Mouse (Mus musculus) heart, embryonic 13.5 days (tissue): ENCODE data around the gene Rbm20. TPM values are rescaled to one million over a fixed set of nuclear protein-coding genes. Genes with fewer than 3 reads are reported as not detected.

Experiments
- ATAC-seq: fragments of 200-750 bp; cut with Nextera tagmentation; 2 replicates; pipeline ENCODE4 v1.8.0; 2017; ENCODE audit warnings: moderate TSS enrichment; ENCODE audit not compliant: insufficient number of reproducible peaks, low FRiP score, low TSS enrichment; ENCODE audit errors: extremely low read depth
- H3K27ac ChIP-seq: fragments of 300-500 bp; sonication (generic); replicated peaks from 2 replicates; pipeline ENCODE4 v1.5.1; 2015; ENCODE audit warnings: moderate library complexity, mild to moderate bottlenecking, inconsistent platforms
- H3K27me3 ChIP-seq: fragments of 300-500 bp; sonication (generic); replicated peaks from 2 replicates; pipeline ENCODE4 v1.6.1; 2015; ENCODE audit warnings: mild to moderate bottlenecking, inconsistent platforms
- H3K36me3 ChIP-seq: fragments of 300-500 bp; sonication (generic); 2 replicates; pipeline ENCODE4 v1.6.1; 2015; ENCODE audit warnings: mild to moderate bottlenecking, inconsistent platforms
- H3K4me1 ChIP-seq: fragments of 300-500 bp; sonication (generic); 2 replicates; pipeline ENCODE4 v1.6.1; 2015; ENCODE audit warnings: inconsistent platforms
- H3K4me2 ChIP-seq: fragments of 300-500 bp; sonication (generic); 2 replicates; pipeline ENCODE4 v1.6.1; 2015; ENCODE audit warnings: inconsistent platforms, mild to moderate bottlenecking, moderate library complexity
- H3K4me3 ChIP-seq: fragments of 300-500 bp; sonication (generic); 2 replicates; pipeline ENCODE4 v1.5.1; 2015; ENCODE audit warnings: moderate library complexity, mild to moderate bottlenecking, inconsistent platforms
- H3K9ac ChIP-seq: fragments of 300-500 bp; sonication (generic); 2 replicates; pipeline ENCODE4 v1.6.1; 2015; ENCODE audit warnings: inconsistent platforms, mild to moderate bottlenecking, moderate library complexity
- H3K9me3 ChIP-seq: fragments of 300-500 bp; sonication (generic); 2 replicates; pipeline ENCODE4 v1.6.1; 2016; ENCODE audit warnings: inconsistent platforms
- WGBS: fragments of 180-500 bp; shearing (Covaris S2); methylation state at CpG from one replicate; pipeline ENCODE4 v1.1.7; 2015; ENCODE audit warnings: mixed read lengths; 5-methylcytosine and 5-hydroxymethylcytosine counted together
- polyA plus RNA-seq: library from polyadenylated mRNA; unstranded; fragments of >200 nt; fragmentation: Nextera tagmentation; extraction: Ambion mirVana; gene quantifications from 2 replicates; pipeline ENCODE4 v1.2.1, GENCODE M21; 2015

The Rbm20 gene
- polyA plus RNA-seq, 1 experiment from 2014 or later = 33.1 TPM

DNA sequence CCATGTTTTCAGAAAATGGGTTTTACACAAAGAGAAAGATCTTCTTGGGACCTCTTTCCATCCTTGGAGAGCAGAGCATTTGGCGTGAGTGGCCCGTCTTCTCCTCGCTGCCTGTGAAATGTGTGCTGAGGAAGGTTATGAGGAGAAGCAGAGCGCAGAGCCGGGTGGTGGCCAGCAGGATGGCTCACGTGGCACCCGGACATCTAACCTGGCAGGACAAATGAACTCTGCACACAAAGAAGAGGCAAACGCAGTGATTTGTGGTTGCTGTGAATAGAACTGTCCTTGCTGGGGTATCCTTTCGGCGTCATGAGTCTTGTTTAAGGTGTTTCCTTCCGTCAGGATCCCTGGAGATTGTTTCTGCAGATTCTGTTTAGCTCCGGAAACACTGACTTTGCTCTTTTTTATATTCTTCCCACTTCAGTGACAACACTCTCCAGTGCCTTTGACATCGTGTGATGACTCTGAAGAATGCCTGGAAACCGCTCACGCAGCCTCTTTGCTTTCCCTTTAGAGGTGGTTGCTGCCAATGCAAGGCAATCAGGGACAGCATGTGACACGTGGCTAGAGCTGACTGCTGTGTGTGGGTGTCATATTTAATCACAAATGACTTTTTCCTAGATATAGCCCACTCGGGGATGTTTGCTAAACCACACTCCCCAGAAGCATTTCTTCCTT is 80.5 kb downstream of the Rbm20 start:
- Histone ChIP-seq H3K4me2 (no peak overlapping the region), H3K4me1 (peaks cover 68% of the 10 kb centered on the region), H3K9me3 (0 out of 2 replicates have a peak, but pooled peaks cover 7% of the 10 kb centered on the region), H3K27ac (peak overlapping the region; percentile 43), H3K36me3 (peaks cover 6% of the 10 kb centered on the region), H3K4me3 (no peak overlapping the region), H3K27me3 (no peaks in the 10 kb centered on the region), H3K9ac (no peak overlapping the region)
- no peak for ATAC-seq
- WGBS = 72% methylated on average over 17 of the region's 17 CpGs

DNA sequence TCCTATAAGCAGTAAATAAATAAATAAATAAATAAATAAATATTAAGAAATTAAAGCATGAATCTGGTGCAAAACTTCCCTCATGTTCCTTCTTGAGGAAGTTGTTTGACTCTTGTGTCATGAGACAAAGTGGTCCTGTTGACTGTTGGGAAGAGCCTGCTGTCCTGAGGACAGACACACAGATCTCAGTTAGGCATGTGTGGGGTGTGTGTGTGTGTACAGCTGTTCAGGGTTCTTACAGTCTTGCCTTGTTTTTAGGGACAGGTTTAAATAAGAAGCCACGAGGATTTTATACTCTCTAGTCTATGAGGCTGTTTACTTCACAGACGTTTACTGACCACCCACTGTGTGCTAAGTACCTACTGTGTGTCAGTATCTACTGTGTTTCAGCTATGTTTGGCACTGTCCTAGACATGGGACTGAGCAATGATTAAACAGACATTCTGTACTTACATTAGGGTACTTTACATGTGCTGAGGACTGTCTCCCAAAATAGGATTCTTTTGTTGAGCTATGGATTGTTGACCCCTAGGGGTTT is 81.8 kb downstream of the Rbm20 start:
- H3K4me1 ChIP-seq = peaks cover 56% of the 10 kb centered on the region
- WGBS = 75% methylated on average over 2 of the region's 2 CpGs
- no peak for ATAC-seq

DNA sequence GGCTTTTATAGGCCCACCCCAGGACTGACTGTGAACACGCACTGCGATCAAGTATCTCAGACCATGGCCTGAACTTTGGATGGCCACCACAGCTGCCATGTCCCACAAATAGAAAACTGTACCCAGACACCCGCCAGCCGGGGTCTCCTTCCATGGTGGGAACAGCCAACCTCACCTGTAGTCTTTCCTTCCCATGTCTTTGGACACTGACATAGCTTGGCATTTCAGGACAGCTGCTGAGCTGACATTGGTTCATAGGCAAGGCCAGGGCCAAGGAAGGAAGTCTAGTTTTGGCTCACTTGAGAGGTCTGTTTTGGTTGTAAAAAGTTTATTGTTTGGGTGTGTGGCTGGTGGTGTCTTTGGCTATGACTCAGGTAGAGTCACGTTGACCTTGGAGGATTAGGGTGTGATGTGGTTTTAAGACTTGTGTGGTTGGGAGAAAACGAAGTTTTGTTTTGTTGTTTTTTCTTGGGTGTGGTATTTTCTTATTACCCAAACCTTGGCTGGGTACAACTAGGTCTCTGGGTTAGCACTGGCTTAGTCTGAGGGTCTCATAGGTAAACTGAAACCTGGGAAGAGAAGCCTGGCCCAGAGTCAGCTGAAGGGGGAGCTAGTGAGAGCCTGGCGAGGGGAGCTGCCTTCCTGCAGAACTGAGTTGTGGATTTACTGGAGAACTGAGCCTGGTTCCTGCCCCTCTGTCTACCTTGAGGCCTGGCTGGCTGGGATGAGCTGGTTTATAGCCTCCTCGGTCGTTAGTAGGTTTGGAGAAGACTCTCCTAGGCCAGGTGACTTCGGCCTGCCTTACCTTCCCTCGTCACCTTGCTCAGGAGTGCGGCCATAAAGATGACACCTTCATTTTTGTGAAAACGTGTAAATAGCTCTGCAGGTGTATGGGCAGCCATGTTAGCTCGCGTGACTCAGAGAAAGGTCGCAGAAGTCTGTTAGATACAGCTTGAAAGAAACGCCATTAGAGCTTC is 83.3 kb downstream of the Rbm20 start:
- ATAC-seq = no peak
- peak overlapping the region; percentile 20; the same call in 1 of the 2 replicates for H3K27ac ChIP-seq

More for the DNA sequence above, 81.8 kb downstream of the Rbm20 start:
- Histone ChIP-seq H3K36me3 (peaks cover 6% of the 10 kb centered on the region), H3K4me2 (no peak overlapping the region), H3K9me3 (0 out of 2 replicates have a peak, but pooled peaks cover 7% of the 10 kb centered on the region), H3K27ac (no peak overlapping the region), H3K27me3 (no peaks in the 10 kb centered on the region), H3K4me3 (no peak overlapping the region), H3K9ac (no peak overlapping the region)

DNA sequence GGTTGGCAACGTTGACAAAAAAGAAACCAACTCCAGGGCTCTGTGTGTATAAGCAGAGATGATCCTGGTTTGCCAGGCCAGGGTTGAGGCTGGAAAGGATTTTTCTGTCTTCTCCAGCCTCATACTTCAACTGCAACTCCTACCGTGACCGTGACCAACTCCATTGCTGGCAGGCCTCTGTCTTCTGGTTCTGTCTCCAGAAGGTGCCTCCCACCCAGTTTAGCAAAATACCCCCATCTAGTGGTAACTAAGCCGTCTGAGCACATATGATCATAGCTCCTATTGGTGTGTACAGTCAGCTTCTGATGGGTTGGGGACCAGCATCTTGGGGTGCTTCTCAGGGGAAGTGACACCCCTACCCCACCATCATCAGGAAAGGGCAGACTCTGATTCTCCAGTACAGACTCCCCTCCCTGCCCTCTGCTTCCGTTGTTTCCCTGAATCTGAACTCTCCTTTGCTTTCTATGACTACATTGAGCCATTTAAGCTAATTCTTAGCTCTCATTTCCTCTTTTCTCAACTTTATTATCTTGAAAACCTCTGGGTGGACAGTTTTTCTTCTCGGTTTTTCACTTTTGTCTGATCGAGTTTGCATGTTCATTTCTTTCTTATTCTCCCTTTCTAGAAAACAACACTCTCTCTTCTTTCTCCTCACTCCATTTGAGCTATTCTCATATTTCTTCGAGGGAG is 85.8 kb downstream of the Rbm20 start:
- Histone ChIP-seq H3K9me3 (0 out of 2 replicates have a peak, but pooled peaks cover 6% of the 10 kb centered on the region), H3K27ac (no peak overlapping the region), H3K4me1 (peaks cover 36% of the 10 kb centered on the region), H3K9ac (no peak overlapping the region), H3K4me2 (no peak overlapping the region), H3K36me3 (no peaks in the 10 kb centered on the region), H3K4me3 (no peak overlapping the region), H3K27me3 (no peaks in the 10 kb centered on the region)
- WGBS = 63% methylated on average over 8 of the region's 8 CpGs
- ATAC-seq = no peak

More for the DNA sequence above, 83.3 kb downstream of the Rbm20 start:
- Histone ChIP-seq H3K4me2 (no peak overlapping the region), H3K9me3 (0 out of 2 replicates have a peak, but pooled peaks cover 7% of the 10 kb centered on the region), H3K27me3 (no peaks in the 10 kb centered on the region), H3K4me3 (no peak overlapping the region), H3K9ac (no peak overlapping the region), H3K4me1 (peaks cover 47% of the 10 kb centered on the region), H3K36me3 (peaks cover 6% of the 10 kb centered on the region)
- WGBS = 78% methylated on average over 17 of the region's 17 CpGs

DNA sequence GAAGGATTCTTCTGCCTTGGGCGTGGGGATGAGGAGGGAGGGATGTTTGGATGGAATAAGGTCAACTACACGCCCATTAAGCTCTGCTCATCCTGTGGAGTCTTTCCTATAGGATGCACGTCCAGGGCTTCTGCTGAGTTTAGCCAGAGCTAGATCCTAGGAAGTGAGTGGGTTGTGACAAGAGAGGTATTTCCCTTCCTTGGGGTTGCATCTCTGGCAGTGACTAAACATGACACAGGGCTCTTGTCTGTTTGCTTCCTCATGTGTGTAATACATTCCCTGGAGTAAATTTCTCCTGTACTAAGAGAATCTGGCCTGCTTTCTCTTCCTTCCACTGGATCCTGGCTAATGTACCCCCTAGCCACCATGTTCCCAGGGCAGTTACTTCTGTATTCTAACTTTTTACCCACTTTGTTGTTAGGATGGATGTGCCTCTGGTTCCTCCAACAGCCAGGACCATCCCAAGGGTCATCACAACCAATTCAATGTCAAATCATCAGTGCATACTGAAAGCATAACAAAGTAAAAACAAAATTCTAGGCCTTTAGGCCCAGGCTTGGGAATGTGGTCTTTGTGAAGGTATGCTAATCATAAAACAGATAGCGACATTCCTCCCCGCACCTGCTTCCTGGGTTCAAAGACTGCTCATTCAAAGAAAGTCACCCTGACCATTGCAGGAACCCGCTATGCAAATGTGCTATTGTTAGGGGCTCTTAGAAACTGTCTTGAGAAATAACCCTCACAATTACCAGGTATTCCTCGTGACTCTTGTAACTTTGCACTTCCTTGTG is 87.8 kb downstream of the Rbm20 start:
- 0 out of 2 replicates have a peak, but pooled peaks cover 6% of the 10 kb centered on the region for H3K9me3 ChIP-seq
- WGBS = 81% methylated on average over 7 of the region's 7 CpGs
- H3K27me3 ChIP-seq = no peaks in the 10 kb centered on the region
- no peak overlapping the region for H3K27ac ChIP-seq
- H3K9ac ChIP-seq = no peak overlapping the region
- H3K4me3 ChIP-seq = no peak overlapping the region
- H3K4me1 ChIP-seq = peaks cover 35% of the 10 kb centered on the region
- H3K36me3 ChIP-seq = no peaks in the 10 kb centered on the region
- H3K4me2 ChIP-seq = no peak overlapping the region
- no peak for ATAC-seq

DNA sequence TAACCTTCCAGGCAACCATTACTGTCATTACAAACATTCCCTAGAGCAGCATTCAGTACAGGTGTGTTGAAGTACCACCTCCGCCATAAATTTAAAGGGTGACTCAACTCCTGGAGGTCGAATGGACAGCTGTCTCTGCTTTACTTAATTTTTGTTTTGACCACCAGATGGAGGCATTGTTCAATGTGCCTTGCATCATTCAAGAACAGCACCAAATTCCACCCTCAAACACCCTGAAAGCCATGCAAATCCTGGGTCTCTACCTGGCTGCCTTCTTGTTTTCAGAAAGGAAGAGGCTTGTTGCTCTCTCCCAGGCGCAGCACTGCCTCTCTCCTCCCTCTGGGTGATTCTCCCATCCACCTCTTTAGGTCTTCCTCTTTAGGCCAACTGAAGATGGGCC is 91.4 kb downstream of the Rbm20 start:
- Histone ChIP-seq H3K4me2 (no peak overlapping the region), H3K4me1 (peaks cover 38% of the 10 kb centered on the region), H3K4me3 (no peak overlapping the region), H3K9me3 (0 out of 2 replicates have a peak, but pooled peaks cover 6% of the 10 kb centered on the region), H3K9ac (0 out of 2 replicates have a peak overlapping the region, but pooled peaks have one; percentile 45), H3K27me3 (no peaks in the 10 kb centered on the region), H3K27ac (0 out of 2 replicates have a peak overlapping the region, but pooled peaks have one; percentile 32), H3K36me3 (peaks cover under 1% of the 10 kb centered on the region; the same call in 1 of the 2 replicates)
- ATAC-seq = no peak
- 24% methylated on average over 3 of the region's 3 CpGs for WGBS

DNA sequence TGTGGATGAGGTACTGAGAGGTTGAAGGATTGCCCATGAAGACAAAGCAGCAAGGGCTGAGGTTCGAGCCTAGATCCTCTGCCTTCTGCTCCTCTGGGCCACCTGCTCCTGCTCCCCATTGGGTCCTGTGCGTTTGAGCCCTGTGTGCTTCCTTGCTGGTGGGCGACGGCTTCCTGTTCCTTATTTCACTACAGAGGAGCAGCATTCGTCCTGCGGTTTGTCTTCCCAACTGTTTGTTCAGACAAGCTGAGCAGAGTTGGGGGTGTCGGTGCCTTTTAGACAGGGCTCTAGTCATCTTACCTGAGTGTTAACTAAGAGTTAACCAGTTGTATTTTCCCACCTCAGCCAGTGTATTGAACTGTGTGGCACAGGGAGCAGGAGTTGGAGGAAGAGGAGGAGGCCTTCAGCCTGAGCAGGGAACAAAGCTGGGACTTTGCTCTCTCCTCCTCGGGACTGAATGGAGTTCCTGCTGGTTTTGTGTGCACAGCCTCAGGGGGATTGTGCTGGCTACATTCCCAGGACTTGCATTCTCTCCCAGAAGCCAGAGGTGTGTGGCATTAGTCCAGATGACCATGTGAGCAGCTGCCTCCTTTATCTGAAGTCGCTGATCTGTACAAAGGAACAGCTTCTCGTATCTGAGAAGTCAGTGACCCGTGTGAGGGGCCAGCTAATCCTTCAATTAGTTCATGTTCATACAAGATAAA is 97.0 kb downstream of the Rbm20 start:
- Histone ChIP-seq H3K9ac (no peak overlapping the region), H3K4me3 (no peak overlapping the region), H3K27me3 (no peaks in the 10 kb centered on the region), H3K9me3 (no peaks in the 10 kb centered on the region), H3K27ac (peak overlapping the region; percentile 17; the same call in 1 of the 2 replicates), H3K4me1 (peaks cover 57% of the 10 kb centered on the region), H3K36me3 (peaks cover 8% of the 10 kb centered on the region; the same call in 1 of the 2 replicates), H3K4me2 (no peak overlapping the region)
- ATAC-seq = no peak; the same call in 1 of the 2 replicates
- WGBS = 44% methylated on average over 11 of the region's 11 CpGs

DNA sequence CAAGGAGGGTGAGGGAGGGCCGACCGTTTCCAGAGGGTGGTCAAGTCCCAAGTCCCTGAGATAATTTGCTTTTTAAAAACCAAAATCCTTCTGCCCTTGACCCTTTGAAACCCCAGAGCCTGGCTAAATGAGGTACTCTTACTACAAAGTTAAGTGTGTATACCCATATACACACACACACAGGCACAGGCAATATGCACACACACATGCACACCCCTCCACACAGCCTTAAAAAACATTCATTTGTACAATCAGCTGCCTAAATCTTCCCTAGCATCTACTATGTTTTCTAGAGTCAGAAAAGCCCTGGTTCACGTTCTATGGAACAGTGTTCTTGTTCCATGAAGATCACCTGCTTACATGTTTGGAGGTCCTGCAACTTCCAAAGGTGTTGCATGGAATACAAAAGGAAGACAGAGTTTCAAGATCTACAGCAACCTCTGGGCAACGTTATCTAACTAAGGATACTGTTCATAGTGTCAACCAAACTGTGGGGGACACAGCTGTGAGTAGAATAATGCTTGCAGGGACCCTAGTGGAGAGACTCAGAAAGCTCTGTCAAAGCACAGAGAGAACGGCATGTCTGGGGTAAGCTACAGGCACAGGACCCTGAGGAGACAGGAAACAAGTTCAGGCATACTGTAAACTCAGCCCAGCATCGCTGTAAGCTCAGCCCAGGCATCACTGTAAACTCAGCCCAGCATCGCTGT is 97.7 kb downstream of the Rbm20 start:
- H3K36me3 ChIP-seq = peaks cover 8% of the 10 kb centered on the region; the same call in 1 of the 2 replicates
- no peaks in the 10 kb centered on the region for H3K27me3 ChIP-seq
- H3K9ac ChIP-seq = no peak overlapping the region
- peak overlapping the region; percentile 53 for H3K27ac ChIP-seq
- ATAC-seq = no peak
- H3K4me2 ChIP-seq = no peak overlapping the region
- no peak overlapping the region for H3K4me3 ChIP-seq
- H3K4me1 ChIP-seq = peaks cover 64% of the 10 kb centered on the region
- WGBS = 50% methylated on average over 7 of the region's 7 CpGs
- H3K9me3 ChIP-seq = no peaks in the 10 kb centered on the region

DNA sequence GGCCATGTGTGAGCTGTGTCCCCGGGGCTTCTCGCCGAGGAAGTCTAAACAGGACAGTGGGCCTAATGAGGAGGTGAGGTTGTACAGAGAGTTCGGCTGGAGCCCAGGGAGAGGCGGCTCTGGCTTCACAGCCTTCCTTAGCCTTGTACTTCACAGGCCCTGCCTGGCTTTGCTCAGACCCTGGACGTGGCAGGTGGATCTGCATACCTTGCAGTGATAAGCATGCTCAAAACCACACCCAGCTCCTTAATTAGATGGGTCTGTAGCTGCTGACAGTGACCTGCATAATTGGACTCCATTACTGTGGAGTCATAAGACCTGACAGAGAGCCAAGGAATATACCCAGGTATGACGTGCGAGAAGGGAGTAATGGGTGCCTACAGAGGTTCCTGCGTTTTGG is 102.3 kb downstream of the Rbm20 start:
- peaks cover 43% of the 10 kb centered on the region for H3K4me1 ChIP-seq
- no peak overlapping the region for H3K4me3 ChIP-seq
- no peak; the same call in 1 of the 2 replicates for ATAC-seq
- H3K27me3 ChIP-seq = no peaks in the 10 kb centered on the region
- H3K36me3 ChIP-seq = no peaks in the 10 kb centered on the region
- H3K4me2 ChIP-seq = no peak overlapping the region
- 55% methylated on average over 9 of the region's 9 CpGs for WGBS
- no peak overlapping the region for H3K9ac ChIP-seq
- peak overlapping the region; percentile 20; the same call in 1 of the 2 replicates for H3K27ac ChIP-seq
- no peaks in the 10 kb centered on the region for H3K9me3 ChIP-seq
